Mouse (Mus musculus) lung, adult 2 months (tissue): Measurements from ENCODE around the gene Lce3a. TPM values are rescaled to one million over a fixed set of nuclear protein-coding genes. Genes with fewer than 3 reads are reported as not detected.

Experiments used
- DNase-seq: peaks from one replicate; pipeline ENCODE4 v3.0.0; 2022
- H3K4me1 ChIP-seq: fragments of 200-500 bp; 2 replicates; pipeline ENCODE4 v1.6.1; 2011; ENCODE audit warnings: low read length; ENCODE audit not compliant: control insufficient read depth, insufficient read depth
- H3K4me3 ChIP-seq: fragments of 200-500 bp; replicated peaks from 2 replicates; pipeline ENCODE3; 2011; ENCODE audit warnings: low read depth, mild to moderate bottlenecking, control low read depth, low read length; ENCODE audit errors: extremely low read depth
- CTCF ChIP-seq: fragments of 200-500 bp; IDR thresholded peaks from 2 replicates; pipeline ENCODE4 v1.5.1; 2011; ENCODE audit warnings: mild to moderate bottlenecking, low read length, control low read depth; ENCODE audit not compliant: insufficient read depth
- POLR2A ChIP-seq: fragments of 200-500 bp; IDR thresholded peaks from 2 replicates; pipeline ENCODE4 v1.6.1; 2011; ENCODE audit warnings: low read depth, mild to moderate bottlenecking, control low read depth, low read length, borderline replicate concordance; ENCODE audit errors: extremely low read depth
- WGBS: fragments of 180-500 bp; shearing (Covaris S2); methylation state at CpG from one replicate; pipeline ENCODE4 v1.1.7; 2018; 5-methylcytosine and 5-hydroxymethylcytosine counted together
- polyA plus RNA-seq: library from polyadenylated mRNA; depleted of rRNA; stranded (reverse); fragments of >200 nt; gene quantifications from 2 replicates; pipeline ENCODE4 v1.2.3, GENCODE M21; 2012; rRNA removed

Lce3a gene
- polyA plus RNA-seq = 285 TPM in 1 of 2 replicates, not detected in the other

- Histone ChIP-seq H3K4me1 (no peaks in the 10 kb centered on the region), H3K4me3 (no peak within 1 kb of the TSS)
- DNase-seq = no peak
- WGBS = 46% methylated on average over 2 of the region's 2 CpGs
- TF ChIP-seq CTCF (no peak), POLR2A (no peak)
Measured at GRCm38 (mm10) chr3:92926130-92926529, at the start of gene Lce3a. Gene Lce3a, minus strand, starts transcription at chr3:92926230.

- WGBS = 88% methylated on average over 2 of the region's 2 CpGs
- DNase-seq = no peak
- Histone ChIP-seq H3K4me1 (no peaks in the 10 kb centered on the region), H3K4me3 (no peak within 1 kb of the TSS)
- TF ChIP-seq POLR2A = no peak
- no peak for TF ChIP-seq CTCF
Measured at GRCm38 (mm10) chr3:92966761-92967160, 40.7 kb upstream of the Lce3a start, which contains the start of gene Lce3e. Gene Lce3e, plus strand, starts transcription at chr3:92967061.

GRCm38 (mm10) chr3:92957090-92957489 lies 31.1 kb upstream of the Lce3a start, which contains the start of gene Lce3d:
Gene Lce3d, plus strand, starts transcription at chr3:92957390.
- TF ChIP-seq CTCF = no peak
- no peak for TF ChIP-seq POLR2A
- WGBS = 95% methylated on average over 1 of the region's 1 CpGs

DNA sequence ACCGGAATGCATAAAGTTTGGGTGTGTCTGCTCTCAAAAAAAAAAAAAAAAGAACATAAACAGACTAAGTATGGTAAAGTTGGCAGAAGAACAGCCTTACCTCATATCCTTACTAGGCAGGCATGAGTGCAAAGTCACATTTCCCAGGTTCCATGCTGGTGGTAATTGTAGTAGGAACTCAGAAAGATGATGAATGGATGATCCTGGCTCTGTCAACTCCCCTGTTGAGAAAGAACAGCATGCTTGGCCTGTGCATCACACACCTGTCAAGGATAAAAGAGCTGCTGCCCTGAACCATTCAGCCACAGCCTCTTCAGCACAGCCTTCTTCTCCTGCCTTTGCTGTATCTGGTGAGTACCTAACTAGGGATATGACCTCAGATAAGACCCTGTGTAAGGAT lies 18.2 kb upstream of the Lce3a start, which contains the start of gene Lce3c:
Gene Lce3c (plus strand): TSS at position 301 of the 400 bp plus-strand sequence.
- TF ChIP-seq CTCF (no peak), POLR2A (no peak)
- 56% methylated on average over 1 of the region's 1 CpGs for WGBS
- no peak within 1 kb of the TSS for H3K4me3 ChIP-seq

More at GRCm38 (mm10) chr3:92957090-92957489, 31.1 kb upstream of the Lce3a start, which contains the start of gene Lce3d:
- H3K4me1 ChIP-seq = no peaks in the 10 kb centered on the region
- DNase-seq = no peak
- H3K4me3 ChIP-seq = no peak within 1 kb of the TSS

DNA sequence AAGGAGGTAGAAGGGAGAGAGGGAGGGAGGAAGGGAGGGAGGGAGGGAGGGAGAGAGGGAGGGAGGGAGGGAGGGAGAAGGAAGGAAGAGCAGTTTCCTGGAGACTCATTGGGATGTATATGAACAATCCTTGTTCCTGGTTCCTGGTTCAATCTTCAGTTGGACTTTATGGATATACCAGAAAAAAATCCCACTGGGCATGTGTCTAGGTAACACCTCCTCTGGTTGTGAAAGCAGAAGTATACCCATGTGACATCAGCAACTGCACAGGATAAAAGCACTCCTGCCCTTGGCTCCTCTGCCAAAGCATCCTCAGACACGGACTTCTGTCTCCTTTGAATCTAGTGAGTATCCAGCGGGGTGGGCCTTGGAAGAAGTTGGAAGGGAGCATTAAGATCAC lies 6.6 kb upstream of the Lce3a start, which contains the start of gene Lce3b:
Gene Lce3b (plus strand): TSS at position 301 of the 400 bp plus-strand sequence.
- Histone ChIP-seq H3K4me3 (no peak within 1 kb of the TSS), H3K4me1 (no peaks in the 10 kb centered on the region)
- DNase-seq = no peak
- no peak for TF ChIP-seq POLR2A
- no peak for TF ChIP-seq CTCF
- WGBS = 52% methylated on average over 2 of the region's 2 CpGs

More for the DNA sequence above, 18.2 kb upstream of the Lce3a start, which contains the start of gene Lce3c:
- no peak for DNase-seq
- H3K4me1 ChIP-seq = no peaks in the 10 kb centered on the region

- Histone ChIP-seq H3K4me3 (no peak overlapping the region), H3K4me1 (no peaks in the 10 kb centered on the region)
- TF ChIP-seq POLR2A = no peak
- TF ChIP-seq CTCF = no peak
- whole genome bisulfite sequencing = 60% methylated on average over 4 of the region's 4 CpGs
- DNase-seq = no peak
Measured at GRCm38 (mm10) chr3:92920364-92920763, 5.7 kb downstream of the Lce3a start.

- H3K4me3 ChIP-seq = no peak overlapping the region
- no peaks in the 10 kb centered on the region for H3K4me1 ChIP-seq
- no peak for TF ChIP-seq POLR2A
- TF ChIP-seq CTCF = peak; percentile 44; the same call in 1 of the 2 replicates
- no peak for DNase-seq
- 19% methylated on average over 4 of the region's 4 CpGs for WGBS
Measured at GRCm38 (mm10) chr3:92907571-92907970, 18.5 kb downstream of the Lce3a start.

- 41% methylated on average over 3 of the region's 3 CpGs for WGBS
- no peak for TF ChIP-seq CTCF
- no peak for TF ChIP-seq POLR2A
- Histone ChIP-seq H3K4me1 (no peaks in the 10 kb centered on the region), H3K4me3 (no peak overlapping the region)
- DNase-seq = no peak
Measured at GRCm38 (mm10) chr3:92905182-92905581, 20.8 kb downstream of the Lce3a start.

GRCm38 (mm10) chr3:92903640-92904039 lies 22.4 kb downstream of the Lce3a start:
- DNase-seq = no peak
- no peak for TF ChIP-seq POLR2A
- TF ChIP-seq CTCF = no peak
- no peak overlapping the region for H3K4me3 ChIP-seq
- H3K4me1 ChIP-seq = no peaks in the 10 kb centered on the region
- 29% methylated on average over 4 of the region's 4 CpGs for WGBS

DNA sequence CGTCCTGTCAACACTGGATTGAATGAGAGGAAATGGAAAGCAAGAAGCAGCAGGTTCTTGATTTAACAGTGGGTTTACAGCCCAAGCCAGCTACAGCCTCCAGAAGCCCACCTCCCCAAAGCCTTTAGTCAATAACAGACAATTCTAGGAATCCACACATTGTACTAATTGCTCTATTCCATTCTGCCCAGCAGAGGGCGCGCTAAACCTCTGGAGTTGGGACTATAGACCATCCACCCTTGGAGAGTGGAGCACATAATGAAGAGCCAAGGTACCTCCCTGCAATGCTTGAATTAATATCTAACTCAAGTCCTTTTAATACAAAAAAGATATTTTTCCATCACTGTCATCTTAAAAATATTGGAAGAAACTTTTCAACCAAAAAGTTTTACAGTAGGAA lies 23.0 kb downstream of the Lce3a start:
- DNase-seq = peak; percentile 12
- TF ChIP-seq CTCF = peak; percentile 38; the same call in 1 of the 2 replicates
- no peak for TF ChIP-seq POLR2A
- no peaks in the 10 kb centered on the region for H3K4me1 ChIP-seq
- 14% methylated on average over 3 of the region's 3 CpGs for whole genome bisulfite sequencing
- H3K4me3 ChIP-seq = no peak overlapping the region
